Mouse (Mus musculus): Measurements from ENCODE around the gene Dock10. TPM values are rescaled to one million over a fixed set of nuclear protein-coding genes. Genes with fewer than 3 reads are reported as not detected.
A peak's percentile ranks its signal among the peaks of the same experiment; 100 is the strongest.

Dock10 gene
- polyA plus RNA-seq, 1 experiment from 2014 or later = 5.8 TPM

DNA sequence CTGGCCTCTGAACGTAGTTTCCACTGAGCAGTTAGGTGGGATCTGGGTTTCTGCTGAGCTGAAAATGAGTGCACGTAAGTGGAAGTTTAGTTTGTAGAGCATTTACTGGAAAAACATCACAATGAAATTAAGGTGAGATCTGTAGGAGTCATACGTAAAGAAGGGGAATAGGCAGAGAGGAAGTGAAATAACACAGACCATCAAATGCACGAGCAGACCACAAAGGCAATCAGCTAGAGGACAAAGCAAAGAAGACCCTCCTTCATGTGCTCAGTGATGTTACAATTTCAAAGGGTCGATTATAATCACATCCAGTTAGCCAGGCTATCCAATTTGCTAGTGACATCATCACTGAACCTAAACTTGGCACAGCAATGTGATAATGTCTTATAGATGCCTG lies 87.3 kb downstream of the Dock10 start:
- no peak for ATAC-seq
- no peak overlapping the region for H3K9ac ChIP-seq (ENCODE audit: low read depth, low read length)
- H3K4me1 ChIP-seq (ENCODE audit: control insufficient read depth, insufficient read depth, low read depth, low read length) = no peaks in the 10 kb centered on the region
- H3K27me3 ChIP-seq (replicated peaks; ENCODE audit: control insufficient read depth, insufficient read depth, low read length) = no peaks in the 10 kb centered on the region
- no peaks in the 10 kb centered on the region for H3K36me3 ChIP-seq (ENCODE audit: control insufficient read depth, insufficient read depth, low read length)
- H3K27ac ChIP-seq (ENCODE audit: low read depth, low read length) = no peak overlapping the region
- H3K9me3 ChIP-seq (ENCODE audit: control insufficient read depth, low read length) = no peaks in the 10 kb centered on the region
- H3K4me2 ChIP-seq (ENCODE audit: low read length) = no peak overlapping the region
- H3K4me3 ChIP-seq (ENCODE audit: low read length) = no peak overlapping the region
- WGBS = 88% methylated on average over 5 of the region's 5 CpGs

DNA sequence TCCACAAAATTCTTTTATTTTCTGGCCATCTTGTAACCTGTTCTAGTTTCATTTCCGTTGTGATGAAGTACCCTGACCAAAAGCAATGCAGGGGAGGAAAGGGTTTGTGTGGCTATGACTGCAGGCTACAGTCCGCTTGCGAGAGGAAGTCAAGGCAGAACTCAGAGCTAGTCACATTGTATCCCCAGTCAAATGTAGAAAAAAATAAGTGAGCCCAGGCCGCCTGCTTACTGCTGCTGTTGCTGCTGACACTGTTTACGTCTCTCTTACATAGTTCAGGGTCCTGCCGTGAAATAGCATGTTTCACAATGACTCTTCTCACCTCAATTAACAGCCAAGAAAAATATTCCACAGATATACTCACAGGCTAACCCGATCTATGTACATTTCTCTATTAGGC lies 87.9 kb downstream of the Dock10 start:
- Histone ChIP-seq H3K27ac (ENCODE audit: low read depth, low read length) (no peak overlapping the region), H3K4me1 (ENCODE audit: control insufficient read depth, insufficient read depth, low read depth, low read length) (no peaks in the 10 kb centered on the region), H3K4me2 (ENCODE audit: low read length) (no peak overlapping the region), H3K27me3 (replicated peaks; ENCODE audit: control insufficient read depth, insufficient read depth, low read length) (no peaks in the 10 kb centered on the region), H3K4me3 (ENCODE audit: low read length) (no peak overlapping the region), H3K36me3 (ENCODE audit: control insufficient read depth, insufficient read depth, low read length) (no peaks in the 10 kb centered on the region), H3K9ac (ENCODE audit: low read depth, low read length) (no peak overlapping the region), H3K9me3 (ENCODE audit: control insufficient read depth, low read length) (no peaks in the 10 kb centered on the region)
- 83% methylated on average over 7 of the region's 7 CpGs for WGBS
- ATAC-seq = no peak

DNA sequence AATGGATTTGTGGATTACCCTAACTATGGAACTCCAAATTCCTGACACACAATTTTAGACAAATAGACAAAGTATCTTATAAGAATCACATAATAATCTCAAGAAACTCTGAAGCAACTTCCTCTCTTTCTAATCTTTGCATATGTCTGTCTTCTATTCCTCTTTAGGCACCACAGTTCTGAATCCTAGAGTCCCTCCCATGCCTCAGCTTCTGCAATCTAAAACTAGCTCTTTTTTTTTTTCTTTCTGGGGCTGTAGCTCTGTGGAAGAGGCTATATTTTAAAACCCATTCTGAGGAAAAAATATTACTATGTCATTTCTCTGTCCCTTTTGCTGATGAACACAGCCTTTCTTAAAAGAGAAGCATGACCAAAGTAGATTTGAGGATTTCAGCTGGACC lies 92.6 kb downstream of the Dock10 start:
- Histone ChIP-seq H3K27me3 (replicated peaks; ENCODE audit: control insufficient read depth, insufficient read depth, low read length) (no peaks in the 10 kb centered on the region), H3K9ac (ENCODE audit: low read depth, low read length) (no peak overlapping the region), H3K4me3 (ENCODE audit: low read length) (no peak overlapping the region), H3K4me2 (ENCODE audit: low read length) (no peak overlapping the region), H3K27ac (ENCODE audit: low read depth, low read length) (no peak overlapping the region), H3K9me3 (ENCODE audit: control insufficient read depth, low read length) (no peaks in the 10 kb centered on the region), H3K4me1 (ENCODE audit: control insufficient read depth, insufficient read depth, low read depth, low read length) (no peaks in the 10 kb centered on the region), H3K36me3 (ENCODE audit: control insufficient read depth, insufficient read depth, low read length) (no peaks in the 10 kb centered on the region)
- no peak for ATAC-seq

DNA sequence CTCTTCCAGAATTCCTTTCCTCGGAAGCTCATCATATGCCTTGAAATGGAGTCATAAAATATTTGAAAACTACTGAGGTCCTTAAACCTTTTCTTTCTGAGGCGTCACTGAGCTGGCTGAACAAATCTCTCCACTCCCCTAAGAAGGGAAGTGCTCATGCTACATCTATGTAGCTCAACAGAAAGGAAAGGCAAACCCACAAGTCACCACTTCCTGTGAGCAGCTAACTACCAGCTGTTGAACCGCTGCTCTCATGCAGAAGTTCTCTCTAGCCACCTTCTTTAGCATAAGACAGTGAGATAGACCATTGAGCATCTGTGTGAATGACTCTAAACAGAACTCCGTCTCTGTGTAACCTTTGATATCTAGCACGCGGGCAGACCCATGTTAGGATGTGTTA lies 93.2 kb downstream of the Dock10 start:
- H3K36me3 ChIP-seq (ENCODE audit: control insufficient read depth, insufficient read depth, low read length) = no peaks in the 10 kb centered on the region
- H3K4me2 ChIP-seq (ENCODE audit: low read length) = no peak overlapping the region
- H3K4me1 ChIP-seq (ENCODE audit: control insufficient read depth, insufficient read depth, low read depth, low read length) = no peaks in the 10 kb centered on the region
- no peak for ATAC-seq
- H3K9me3 ChIP-seq (ENCODE audit: control insufficient read depth, low read length) = no peaks in the 10 kb centered on the region
- H3K9ac ChIP-seq (ENCODE audit: low read depth, low read length) = no peak overlapping the region
- no peak overlapping the region for H3K4me3 ChIP-seq (ENCODE audit: low read length)
- no peaks in the 10 kb centered on the region for H3K27me3 ChIP-seq (replicated peaks; ENCODE audit: control insufficient read depth, insufficient read depth, low read length)
- H3K27ac ChIP-seq (ENCODE audit: low read depth, low read length) = no peak overlapping the region
- 95% methylated on average over 6 of the region's 6 CpGs for WGBS

DNA sequence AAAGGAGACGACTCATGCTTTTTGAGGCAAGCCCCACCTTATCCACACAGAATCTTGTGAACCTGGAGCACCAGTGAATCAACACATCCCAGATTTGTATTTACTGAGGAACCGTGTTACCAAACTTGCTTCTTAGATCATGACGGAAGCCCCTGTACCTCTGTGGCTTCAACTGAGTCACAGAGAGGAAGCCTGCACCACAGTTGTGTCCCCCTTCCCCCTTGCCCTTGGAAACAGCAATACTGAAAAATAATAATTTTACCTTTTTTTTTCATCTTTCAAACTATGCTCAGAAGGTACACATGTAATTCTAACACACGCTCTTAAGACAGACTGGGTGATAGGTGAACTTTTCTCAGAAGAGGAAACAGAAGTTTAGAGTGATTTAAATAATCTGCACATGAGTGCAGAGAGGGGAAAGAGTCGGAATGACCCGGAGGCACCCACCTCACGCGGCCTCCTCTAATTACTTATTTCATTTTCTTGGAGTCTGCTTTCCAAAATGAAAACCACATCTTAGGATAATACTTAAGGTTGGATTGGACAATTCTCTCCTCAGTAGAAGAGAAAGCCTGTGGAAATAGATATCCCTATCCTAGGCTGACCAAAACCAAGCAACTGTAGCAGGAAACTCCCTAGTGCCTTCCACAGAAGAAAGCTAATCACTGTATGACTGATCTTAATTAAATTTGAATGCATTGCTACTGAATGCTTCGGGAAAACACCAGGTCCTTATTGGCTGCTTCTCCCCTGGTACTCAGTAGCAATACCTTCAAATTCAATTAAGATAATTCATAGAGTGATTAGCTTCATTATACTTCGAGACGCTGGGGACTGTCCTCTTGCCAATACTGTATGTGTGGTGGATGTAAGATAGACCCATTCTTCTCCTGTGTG lies 96.6 kb downstream of the Dock10 start:
- Histone ChIP-seq H3K9ac (ENCODE audit: low read depth, low read length) (no peak overlapping the region), H3K9me3 (ENCODE audit: control insufficient read depth, low read length) (no peaks in the 10 kb centered on the region), H3K4me2 (ENCODE audit: low read length) (no peak overlapping the region), H3K27me3 (replicated peaks; ENCODE audit: control insufficient read depth, insufficient read depth, low read length) (no peaks in the 10 kb centered on the region), H3K4me1 (ENCODE audit: control insufficient read depth, insufficient read depth, low read depth, low read length) (no peaks in the 10 kb centered on the region), H3K36me3 (ENCODE audit: control insufficient read depth, insufficient read depth, low read length) (no peaks in the 10 kb centered on the region), H3K27ac (ENCODE audit: low read depth, low read length) (no peak overlapping the region), H3K4me3 (ENCODE audit: low read length) (no peak overlapping the region)
- ATAC-seq = peak; percentile 82
- 72% methylated on average over 11 of the region's 11 CpGs for WGBS

DNA sequence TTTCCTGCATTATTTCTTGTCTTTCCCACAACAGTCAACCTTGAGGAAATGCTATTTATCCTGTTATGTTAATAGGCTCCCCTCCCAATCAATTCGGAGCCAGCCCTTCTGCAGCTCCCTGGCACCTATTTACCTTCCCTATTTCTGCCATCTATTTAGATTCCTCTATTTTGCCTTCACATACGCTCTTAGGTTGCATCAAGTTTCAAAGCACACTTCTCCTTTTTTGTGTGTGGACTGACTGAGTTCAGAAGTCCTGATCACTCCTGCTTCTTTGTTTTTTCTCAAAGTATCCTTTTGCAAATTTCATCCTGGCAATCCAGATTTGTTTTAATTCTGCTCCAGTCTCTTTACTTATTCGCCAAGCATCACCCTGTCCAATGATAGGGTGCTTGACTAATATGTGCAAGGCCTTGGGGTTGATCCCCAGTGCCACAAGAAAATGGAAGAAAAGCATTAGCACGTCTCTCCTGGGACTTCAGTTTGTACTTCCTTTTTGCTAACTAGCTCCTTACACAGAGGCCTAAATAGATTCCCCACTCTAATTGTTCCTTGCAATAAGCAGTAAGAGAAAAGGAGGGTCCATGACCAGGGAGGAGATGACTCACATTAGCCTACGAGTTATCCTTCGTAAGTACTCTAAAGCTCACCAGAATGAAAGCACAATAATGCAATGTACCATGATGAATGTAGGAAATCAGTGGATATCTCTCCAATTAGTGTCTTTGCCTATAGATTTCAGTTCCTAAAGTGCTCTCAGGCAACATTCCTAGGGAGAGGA lies 98.7 kb downstream of the Dock10 start:
- H3K27ac ChIP-seq (ENCODE audit: low read depth, low read length) = no peak overlapping the region
- WGBS = 75% methylated on average over 6 of the region's 6 CpGs
- no peaks in the 10 kb centered on the region for H3K27me3 ChIP-seq (replicated peaks; ENCODE audit: control insufficient read depth, insufficient read depth, low read length)
- no peak overlapping the region for H3K4me2 ChIP-seq (ENCODE audit: low read length)
- no peaks in the 10 kb centered on the region for H3K4me1 ChIP-seq (ENCODE audit: control insufficient read depth, insufficient read depth, low read depth, low read length)
- H3K4me3 ChIP-seq (ENCODE audit: low read length) = no peak overlapping the region
- no peak for ATAC-seq
- H3K9ac ChIP-seq (ENCODE audit: low read depth, low read length) = no peak overlapping the region
- no peaks in the 10 kb centered on the region for H3K36me3 ChIP-seq (ENCODE audit: control insufficient read depth, insufficient read depth, low read length)
- no peaks in the 10 kb centered on the region for H3K9me3 ChIP-seq (ENCODE audit: control insufficient read depth, low read length)

DNA sequence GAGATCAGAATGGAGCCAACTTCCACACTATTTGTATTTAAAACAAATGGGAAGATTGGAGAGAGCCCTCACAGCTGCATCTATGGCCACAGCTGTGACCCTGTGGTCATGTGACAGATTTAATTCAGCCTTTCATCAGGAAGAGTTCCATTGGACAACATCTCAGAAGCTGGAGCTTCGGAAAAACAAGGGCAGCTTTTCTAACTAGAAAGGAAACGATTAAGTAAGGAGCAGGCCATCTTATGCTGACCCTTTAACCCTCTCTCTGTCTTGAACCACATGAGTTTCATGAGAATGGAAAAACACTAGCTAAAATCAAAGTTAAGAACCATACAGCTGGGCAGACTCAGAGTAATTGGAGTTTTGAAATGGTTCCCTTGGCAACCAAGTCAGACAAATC lies 101.9 kb downstream of the Dock10 start:
- Histone ChIP-seq H3K36me3 (ENCODE audit: control insufficient read depth, insufficient read depth, low read length) (no peaks in the 10 kb centered on the region), H3K4me1 (ENCODE audit: control insufficient read depth, insufficient read depth, low read depth, low read length) (no peaks in the 10 kb centered on the region), H3K27me3 (replicated peaks; ENCODE audit: control insufficient read depth, insufficient read depth, low read length) (no peaks in the 10 kb centered on the region), H3K9me3 (ENCODE audit: control insufficient read depth, low read length) (no peaks in the 10 kb centered on the region), H3K27ac (ENCODE audit: low read depth, low read length) (no peak overlapping the region), H3K4me3 (ENCODE audit: low read length) (no peak overlapping the region), H3K9ac (ENCODE audit: low read depth, low read length) (no peak overlapping the region), H3K4me2 (ENCODE audit: low read length) (no peak overlapping the region)
- 58% methylated on average over 2 of the region's 2 CpGs for WGBS
- no peak for ATAC-seq

DNA sequence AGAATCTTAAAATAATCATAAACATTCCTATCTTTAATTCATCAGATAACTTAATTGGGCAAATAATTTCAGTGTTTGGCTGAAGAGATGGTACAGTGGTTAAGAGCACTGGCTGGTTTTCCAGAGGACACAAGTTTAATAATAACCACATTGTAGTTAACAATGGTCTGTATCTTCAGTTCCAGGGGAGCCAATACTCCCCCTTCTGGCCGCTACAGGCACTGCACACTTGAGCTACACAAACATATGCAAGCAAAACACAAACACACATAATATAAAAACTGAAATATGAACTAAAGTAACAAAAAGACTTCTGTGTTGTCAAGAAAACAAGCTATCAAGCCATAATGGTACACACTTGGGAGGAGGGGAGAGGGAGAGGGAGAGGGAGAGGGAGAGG lies 102.5 kb downstream of the Dock10 start:
- Histone ChIP-seq H3K27me3 (replicated peaks; ENCODE audit: control insufficient read depth, insufficient read depth, low read length) (no peaks in the 10 kb centered on the region), H3K4me2 (ENCODE audit: low read length) (no peak overlapping the region), H3K36me3 (ENCODE audit: control insufficient read depth, insufficient read depth, low read length) (no peaks in the 10 kb centered on the region), H3K9ac (ENCODE audit: low read depth, low read length) (no peak overlapping the region), H3K9me3 (ENCODE audit: control insufficient read depth, low read length) (no peaks in the 10 kb centered on the region), H3K4me3 (ENCODE audit: low read length) (no peak overlapping the region), H3K4me1 (ENCODE audit: control insufficient read depth, insufficient read depth, low read depth, low read length) (no peaks in the 10 kb centered on the region), H3K27ac (ENCODE audit: low read depth, low read length) (no peak overlapping the region)
- WGBS = 66% methylated on average over 1 of the region's 1 CpGs
- no peak for ATAC-seq

DNA sequence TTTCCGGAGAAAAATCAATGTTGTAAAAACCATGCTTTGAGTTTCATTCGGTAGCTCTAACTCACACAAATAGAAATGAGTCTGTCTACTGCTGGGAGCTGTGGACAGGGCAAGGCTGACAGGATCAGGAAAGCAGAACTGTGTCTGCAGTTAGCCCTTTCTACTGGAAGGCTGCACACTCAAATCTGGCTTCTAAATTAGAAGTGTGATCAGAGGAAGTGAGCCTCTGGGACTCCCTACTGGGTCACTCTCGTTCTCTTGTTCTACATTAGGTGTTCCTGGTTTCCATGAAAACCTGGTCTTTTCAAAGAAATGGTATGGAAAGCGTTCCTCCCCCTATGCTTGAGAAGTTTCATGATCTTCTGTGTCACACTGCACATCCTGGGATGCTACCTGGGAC lies 103.1 kb downstream of the Dock10 start:
- 80% methylated on average over 4 of the region's 4 CpGs for WGBS
- H3K4me2 ChIP-seq (ENCODE audit: low read length) = no peak overlapping the region
- no peak overlapping the region for H3K9ac ChIP-seq (ENCODE audit: low read depth, low read length)
- H3K36me3 ChIP-seq (ENCODE audit: control insufficient read depth, insufficient read depth, low read length) = no peaks in the 10 kb centered on the region
- H3K27me3 ChIP-seq (replicated peaks; ENCODE audit: control insufficient read depth, insufficient read depth, low read length) = no peaks in the 10 kb centered on the region
- no peak overlapping the region for H3K27ac ChIP-seq (ENCODE audit: low read depth, low read length)
- no peaks in the 10 kb centered on the region for H3K9me3 ChIP-seq (ENCODE audit: control insufficient read depth, low read length)
- H3K4me3 ChIP-seq (ENCODE audit: low read length) = no peak overlapping the region
- no peaks in the 10 kb centered on the region for H3K4me1 ChIP-seq (ENCODE audit: control insufficient read depth, insufficient read depth, low read depth, low read length)
- no peak for ATAC-seq
